Mouse (Mus musculus) MEL (cell line): ENCODE results near the gene Pvr. TPM values are rescaled to one million over a fixed set of nuclear protein-coding genes. Genes with fewer than 3 reads are reported as not detected.

Source experiments
- DNase-seq: peaks from one replicate; pipeline ENCODE4 v3.0.0; 2011; ENCODE audit warnings: low read depth, low spot score
- H3K27ac ChIP-seq: 2 replicates; pipeline ENCODE4 v1.5.1; 2012; ENCODE audit warnings: low read depth, mild to moderate bottlenecking, control low read depth, low read length, moderate library complexity; ENCODE audit not compliant: control insufficient read depth
- H3K27me3 ChIP-seq, 2 experiments: fragments of 150-350 bp in 1 of 2; sonication (generic) in 1 of 2; 2 replicates each; pipeline ENCODE4 v1.6.1; 2012; ENCODE audit warnings: low read length in 2 of 2, mild to moderate bottlenecking in 2 of 2, improper control_type of control experiment in 1 of 2, moderate library complexity in 1 of 2; ENCODE audit not compliant: insufficient read depth in 2 of 2, control insufficient read depth in 1 of 2
- H3K36me3 ChIP-seq, 2 experiments: 2 replicates each; pipeline ENCODE4 v1.6.1; 2012 to 2014; ENCODE audit warnings: low read length in 2 of 2, improper control_type of control experiment in 1 of 2, inconsistent platforms in 1 of 2, mild to moderate bottlenecking in 1 of 2; ENCODE audit not compliant: insufficient read depth in 2 of 2, control insufficient read depth in 1 of 2
- H3K4me1 ChIP-seq, 2 experiments: fragments of 150-350 bp in 1 of 2; sonication (generic) in 1 of 2; 2 replicates each; pipeline ENCODE4 v1.6.1; 2012; ENCODE audit warnings: low read length in 2 of 2, improper control_type of control experiment in 1 of 2, mild to moderate bottlenecking in 1 of 2; ENCODE audit not compliant: insufficient read depth in 2 of 2, control insufficient read depth in 1 of 2
- H3K4me3 ChIP-seq, 2 experiments: fragments of 150-350 bp in 1 of 2; sonication (generic) in 1 of 2; 2 replicates each; pipeline ENCODE4 v1.5.1; 2012; ENCODE audit warnings: low read depth in 2 of 2, low read length in 2 of 2, mild to moderate bottlenecking in 2 of 2, moderate library complexity in 2 of 2, control low read depth in 1 of 2, improper control_type of control experiment in 1 of 2; ENCODE audit not compliant: control insufficient read depth in 1 of 2, insufficient read depth in 1 of 2
- H3K79me2 ChIP-seq: 2 replicates; pipeline ENCODE4 v1.6.1; 2012; ENCODE audit warnings: mild to moderate bottlenecking, low read length, moderate library complexity; ENCODE audit not compliant: control insufficient read depth, poor library complexity, insufficient read depth
- H3K9ac ChIP-seq: 2 replicates; pipeline ENCODE4 v1.6.1; 2012; ENCODE audit warnings: low read depth, mild to moderate bottlenecking, control low read depth, low read length, moderate library complexity; ENCODE audit not compliant: control insufficient read depth, poor library complexity, severe bottlenecking
- H3K9me3 ChIP-seq: fragments of 150-350 bp; sonication (generic); replicated peaks from 2 replicates; pipeline ENCODE4 v1.6.1; 2012; ENCODE audit warnings: mild to moderate bottlenecking, low read length, improper control_type of control experiment, moderate library complexity; ENCODE audit not compliant: insufficient read depth
- BHLHE40 ChIP-seq: IDR thresholded peaks from 2 replicates; pipeline ENCODE4 v1.6.1; 2012; ENCODE audit warnings: low read depth, mild to moderate bottlenecking, inconsistent platforms, low read length, improper control_type of control experiment, borderline replicate concordance
- CHD1 ChIP-seq: IDR thresholded peaks from 2 replicates; pipeline ENCODE4 v1.6.1; 2012; ENCODE audit warnings: low read depth, mild to moderate bottlenecking, inconsistent platforms, low read length, improper control_type of control experiment
- CHD2 ChIP-seq: IDR thresholded peaks from 2 replicates; pipeline ENCODE4 v1.6.1; 2011; ENCODE audit warnings: low read length, improper control_type of control experiment
- CTCF ChIP-seq, 3 experiments: IDR thresholded peaks in 2 of 3; conservative IDR thresholded peaks in 1 of 3; 2 replicates each; pipeline ENCODE4 v1.5.1; 2011 to 2012; ENCODE audit warnings: low read length in 3 of 3, low read depth in 2 of 3, mild to moderate bottlenecking in 2 of 3, improper control_type of control experiment in 1 of 3, inconsistent platforms in 1 of 3, mixed read lengths in 1 of 3, moderate library complexity in 1 of 3; ENCODE audit not compliant: control insufficient read depth in 1 of 3, insufficient read depth in 1 of 3, poor library complexity in 1 of 3, severe bottlenecking in 1 of 3
- EP300 ChIP-seq, 2 experiments: IDR thresholded peaks; 2 replicates each; pipeline ENCODE4 v1.6.1; 2011; ENCODE audit warnings: improper control_type of control experiment in 2 of 2, low read length in 2 of 2, low read depth in 1 of 2, mild to moderate bottlenecking in 1 of 2
- ETS1 ChIP-seq: IDR thresholded peaks from 2 replicates; pipeline ENCODE4 v1.6.1; 2012; ENCODE audit warnings: low read depth, mild to moderate bottlenecking, inconsistent platforms, low read length, improper control_type of control experiment, moderate library complexity
- GABPA ChIP-seq: IDR thresholded peaks from 2 replicates; pipeline ENCODE4 v1.6.1; 2012; ENCODE audit warnings: low read depth, mild to moderate bottlenecking, inconsistent platforms, low read length, improper control_type of control experiment, moderate library complexity
- GATA1 ChIP-seq: IDR thresholded peaks from 2 replicates; pipeline ENCODE4 v1.6.1; 2011; ENCODE audit warnings: low read depth, low read length, improper control_type of control experiment
- HCFC1 ChIP-seq: IDR thresholded peaks from 2 replicates; pipeline ENCODE4 v1.6.1; 2012; ENCODE audit warnings: low read depth, mild to moderate bottlenecking, inconsistent platforms, low read length, improper control_type of control experiment, moderate library complexity
- JUND ChIP-seq: IDR thresholded peaks from 2 replicates; pipeline ENCODE4 v1.6.1; 2011; ENCODE audit warnings: low read depth, mild to moderate bottlenecking, improper control_type of control experiment, low read length
- MAFK ChIP-seq: IDR thresholded peaks from 2 replicates; pipeline ENCODE4 v1.6.1; 2011; ENCODE audit warnings: low read depth, mild to moderate bottlenecking, low read length, improper control_type of control experiment, borderline replicate concordance
- MAX ChIP-seq: IDR thresholded peaks from 2 replicates; pipeline ENCODE4 v1.6.1; 2011; ENCODE audit warnings: low read length, improper control_type of control experiment
- MAZ ChIP-seq: IDR thresholded peaks from 2 replicates; pipeline ENCODE4 v1.6.1; 2012; ENCODE audit warnings: low read depth, mild to moderate bottlenecking, inconsistent platforms, low read length, improper control_type of control experiment
- MEF2A ChIP-seq: IDR thresholded peaks from 2 replicates; pipeline ENCODE4 v1.6.1; 2014; ENCODE audit warnings: low read depth, mild to moderate bottlenecking, inconsistent platforms, low read length, improper control_type of control experiment; ENCODE audit not compliant: poor library complexity, insufficient replicate concordance, severe bottlenecking; ENCODE audit errors: extremely low read depth
- MXI1 ChIP-seq: IDR thresholded peaks from 2 replicates; pipeline ENCODE4 v1.6.1; 2011; ENCODE audit warnings: mild to moderate bottlenecking, low read depth, low read length, improper control_type of control experiment
- MYB ChIP-seq: IDR thresholded peaks from 2 replicates; pipeline ENCODE4 v1.6.1; 2011; ENCODE audit warnings: mild to moderate bottlenecking, low read depth, low read length, improper control_type of control experiment
- MYC ChIP-seq: IDR thresholded peaks from 2 replicates; pipeline ENCODE4 v1.6.1; 2011; ENCODE audit warnings: low read depth, mild to moderate bottlenecking, low read length, improper control_type of control experiment, moderate library complexity
- NELFE ChIP-seq: IDR thresholded peaks from 2 replicates; pipeline ENCODE4 v1.6.1; 2011; ENCODE audit warnings: low read depth, low read length, improper control_type of control experiment
- POLR2A ChIP-seq, 2 experiments: IDR thresholded peaks; 2 replicates each; pipeline ENCODE4 v1.6.1; 2011 to 2012; ENCODE audit warnings: low read length in 2 of 2, mild to moderate bottlenecking in 2 of 2, control low read depth in 1 of 2, improper control_type of control experiment in 1 of 2, low read depth in 1 of 2, moderate library complexity in 1 of 2; ENCODE audit not compliant: control insufficient read depth in 1 of 2, insufficient read depth in 1 of 2, poor library complexity in 1 of 2
- POLR2AphosphoS2 ChIP-seq: IDR thresholded peaks from 2 replicates; pipeline ENCODE4 v1.6.1; 2011; ENCODE audit warnings: low read length, improper control_type of control experiment
- RCOR1 ChIP-seq: IDR thresholded peaks from 2 replicates; pipeline ENCODE4 v1.6.1; 2012; ENCODE audit warnings: low read depth, mild to moderate bottlenecking, inconsistent platforms, low read length, improper control_type of control experiment
- SIN3A ChIP-seq: IDR thresholded peaks from 2 replicates; pipeline ENCODE4 v1.6.1; 2012; ENCODE audit warnings: low read length, improper control_type of control experiment, inconsistent platforms
- SMC3 ChIP-seq: IDR thresholded peaks from 2 replicates; pipeline ENCODE4 v1.6.1; 2011; ENCODE audit warnings: low read depth, low read length, improper control_type of control experiment
- TAL1 ChIP-seq: IDR thresholded peaks from 2 replicates; pipeline ENCODE4 v1.6.1; 2012; ENCODE audit warnings: mild to moderate bottlenecking, inconsistent platforms, low read length, moderate library complexity, mixed read lengths
- TBP ChIP-seq: IDR thresholded peaks from 2 replicates; pipeline ENCODE4 v1.8.0; 2011; ENCODE audit warnings: low read depth, low read length, improper control_type of control experiment
- TCF12 ChIP-seq: IDR thresholded peaks from 2 replicates; pipeline ENCODE4 v1.6.1; 2014; ENCODE audit warnings: low read depth, mild to moderate bottlenecking, inconsistent platforms, low read length, improper control_type of control experiment, moderate library complexity
- UBTF ChIP-seq: IDR thresholded peaks from 2 replicates; pipeline ENCODE4 v1.6.1; 2012; ENCODE audit warnings: low read depth, mild to moderate bottlenecking, inconsistent platforms, low read length, improper control_type of control experiment, moderate library complexity, borderline replicate concordance; ENCODE audit not compliant: insufficient read depth
- USF2 ChIP-seq, 2 experiments: IDR thresholded peaks; 2 replicates each; pipeline ENCODE4 v1.6.1; 2011 to 2012; ENCODE audit warnings: improper control_type of control experiment in 2 of 2, low read length in 2 of 2, borderline replicate concordance in 1 of 2, inconsistent platforms in 1 of 2, low read depth in 1 of 2, mild to moderate bottlenecking in 1 of 2; ENCODE audit not compliant: insufficient read depth in 1 of 2
- ZKSCAN1 ChIP-seq: IDR thresholded peaks from 2 replicates; pipeline ENCODE4 v1.6.1; 2012; ENCODE audit warnings: low read depth, mild to moderate bottlenecking, inconsistent platforms, low read length, improper control_type of control experiment, moderate library complexity
- ZMIZ1 ChIP-seq: IDR thresholded peaks from 2 replicates; pipeline ENCODE4 v1.6.1; 2012; ENCODE audit warnings: low read depth, mild to moderate bottlenecking, inconsistent platforms, low read length, improper control_type of control experiment, moderate library complexity
- ZNF384 ChIP-seq: IDR thresholded peaks from 2 replicates; pipeline ENCODE4 v1.6.1; 2012; ENCODE audit warnings: low read depth, mild to moderate bottlenecking, inconsistent platforms, low read length, improper control_type of control experiment
- polyA plus RNA-seq, 2 experiments: library from polyadenylated mRNA; stranded (reverse) in 1 of 2; unstranded in 1 of 2; fragments of >175 nt in 1 of 2; fragments of >200 nt in 1 of 2; gene quantifications; 2 replicates each; pipeline versions ENCODE4 v1.2.1 to v1.2.4; 2012; ENCODE audit warnings: low replicate concordance in 2 of 2, low read depth in 1 of 2; ENCODE audit not compliant: insufficient read length in 2 of 2, insufficient read depth in 1 of 2, missing spikeins in 1 of 2
- total RNA-seq: library from RNA; depleted of rRNA; stranded (reverse); fragments of 300-350 nt; gene quantifications from 2 replicates; pipeline ENCODE4 v1.2.3, GENCODE M21; 2012

Gene Pvr
- total and polyA plus RNA-seq, 3 experiments = not detected

- no peak for TF ChIP-seq ZNF384
- no peak for TF ChIP-seq MYC
- no peak for TF ChIP-seq SIN3A
- TF ChIP-seq MYB = no peak
- TF ChIP-seq EP300 (IDR thresholded peaks at IDR 0.05; ENCODE audit: low read depth in 1 of 2, low read length in 2 of 2) = no peak
- no peak for TF ChIP-seq NELFE
- TF ChIP-seq SMC3 = no peak
- TF ChIP-seq POLR2A (IDR thresholded peaks at IDR 0.05; ENCODE audit: control insufficient read depth in 1 of 2, insufficient read depth in 1 of 2, low read depth in 1 of 2, low read length in 2 of 2, poor library complexity in 1 of 2) = no peak
- no peak for TF ChIP-seq TBP
- TF ChIP-seq MXI1 = no peak
- no peak for TF ChIP-seq ETS1
- no peak for TF ChIP-seq JUND
- no peak for TF ChIP-seq MEF2A
- TF ChIP-seq USF2 (IDR thresholded peaks at IDR 0.05; ENCODE audit: borderline replicate concordance in 1 of 2, insufficient read depth in 1 of 2, low read depth in 1 of 2, low read length in 2 of 2) = no peak
- no peak for TF ChIP-seq RCOR1
- Histone ChIP-seq H3K4me3 (no peak overlapping the region), H3K27me3 (peaks cover 0 to 1% of the 10 kb centered on the region in 2 experiments; a peak in 1 of 4 replicates), H3K9me3 (no peaks in the 10 kb centered on the region), H3K9ac (no peak overlapping the region), H3K27ac (no peak overlapping the region), H3K36me3 (no peaks in the 10 kb centered on the region), H3K79me2 (no peaks in the 10 kb centered on the region), H3K4me1 (no peaks in the 10 kb centered on the region)
- no peak for DNase-seq
Measured at GRCm38 (mm10) chr7:19914558-19914957, 6.4 kb downstream of the Pvr start.

GRCm38 (mm10) chr7:19911695-19912524, 9.1 kb downstream of the Pvr start:
- Histone ChIP-seq H3K4me3 (no peak overlapping the region), H3K27me3 (peaks cover 0 to 1% of the 10 kb centered on the region in 2 experiments; a peak in 1 of 4 replicates), H3K9ac (no peak overlapping the region), H3K79me2 (no peaks in the 10 kb centered on the region), H3K4me1 (no peaks in the 10 kb centered on the region), H3K27ac (no peak overlapping the region), H3K9me3 (no peaks in the 10 kb centered on the region), H3K36me3 (no peaks in the 10 kb centered on the region)
- no peak for DNase-seq
- no peak for TF ChIP-seq ZNF384
- TF ChIP-seq POLR2AphosphoS2 = no peak
- TF ChIP-seq TAL1 = no peak
- no peak for TF ChIP-seq BHLHE40
- no peak for TF ChIP-seq MAZ
- TF ChIP-seq MAX = no peak
- no peak for TF ChIP-seq GATA1
- no peak for TF ChIP-seq CTCF (IDR thresholded peaks at IDR 0.05 in 2 of 3, conservative IDR thresholded peaks at IDR 0.05 in 1 of 3; ENCODE audit: control insufficient read depth in 1 of 3, insufficient read depth in 1 of 3, low read depth in 2 of 3, low read length in 3 of 3, poor library complexity in 1 of 3, severe bottlenecking in 1 of 3)
- no peak for TF ChIP-seq ZKSCAN1
- TF ChIP-seq HCFC1 = no peak
- no peak for TF ChIP-seq UBTF
- TF ChIP-seq RCOR1 = no peak
- TF ChIP-seq USF2 (IDR thresholded peaks at IDR 0.05; ENCODE audit: borderline replicate concordance in 1 of 2, insufficient read depth in 1 of 2, low read depth in 1 of 2, low read length in 2 of 2) = no peak
- no peak for TF ChIP-seq MAFK
- TF ChIP-seq ZMIZ1 = no peak
- TF ChIP-seq CHD1 = no peak
- TF ChIP-seq GABPA = no peak
- TF ChIP-seq TCF12 = no peak
- no peak for TF ChIP-seq CHD2
- TF ChIP-seq ETS1 = no peak
